Mouse (Mus musculus) monocyte, adult 2 months (primary cell): ENCODE results near the gene Fzd5.

ENCODE experiments used
- DNase-seq, 2 experiments: peaks; one replicate each; pipeline ENCODE4 v3.0.0; 2022; ENCODE audit warnings: low spot score in 2 of 2, low read depth in 1 of 2

Gene Fzd5

GRCm38 (mm10) chr1:64737502-64738179 is at the start of gene Fzd5:
TSS of gene Fzd5 (minus strand) at chr1:64737751.
- peak; percentile 48 to 73 for DNase-seq

GRCm38 (mm10) chr1:64779863-64780262 is 42.3 kb upstream of the Fzd5 start:
- DNase-seq, result no peak

GRCm38 (mm10) chr1:64779415-64779814 is 41.9 kb upstream of the Fzd5 start:
- no peak for DNase-seq

- no peak for DNase-seq
Measured at GRCm38 (mm10) chr1:64773305-64773704, 35.8 kb upstream of the Fzd5 start.

GRCm38 (mm10) chr1:64770169-64770568 is 32.6 kb upstream of the Fzd5 start:
- DNase-seq, result no peak

- DNase-seq, result no peak
Measured at GRCm38 (mm10) chr1:64761646-64762045, 24.1 kb upstream of the Fzd5 start.

GRCm38 (mm10) chr1:64757766-64758165 is 20.2 kb upstream of the Fzd5 start:
- DNase-seq, result no peak

GRCm38 (mm10) chr1:64757254-64757653 is 19.7 kb upstream of the Fzd5 start:
- no peak for DNase-seq

- no peak for DNase-seq
Measured at GRCm38 (mm10) chr1:64756640-64757030, 19.1 kb upstream of the Fzd5 start.

GRCm38 (mm10) chr1:64755971-64756639 is 18.6 kb upstream of the Fzd5 start:
- DNase-seq, result no peak

- no peak for DNase-seq
Measured at GRCm38 (mm10) chr1:64754658-64755057, 17.1 kb upstream of the Fzd5 start.

GRCm38 (mm10) chr1:64753668-64754067 is 16.1 kb upstream of the Fzd5 start:
- DNase-seq, result no peak

- no peak for DNase-seq
Measured at GRCm38 (mm10) chr1:64753109-64753508, 15.6 kb upstream of the Fzd5 start.

- DNase-seq, result no peak
Measured at GRCm38 (mm10) chr1:64744616-64745015, 7.1 kb upstream of the Fzd5 start.

- DNase-seq, result no peak
Measured at GRCm38 (mm10) chr1:64742741-64743408, 5.3 kb upstream of the Fzd5 start.

- no peak for DNase-seq
Measured at GRCm38 (mm10) chr1:64738661-64739082, 1.1 kb upstream of the Fzd5 start.

GRCm38 (mm10) chr1:64738180-64738555 is 617 bp upstream of the Fzd5 start:
- peak in 1 of 2 experiments; percentile 7 for DNase-seq

- no peak for DNase-seq
Measured at GRCm38 (mm10) chr1:64736681-64737501, 660 bp downstream of the Fzd5 start.

GRCm38 (mm10) chr1:64735781-64736680 is 1.5 kb downstream of the Fzd5 start:
- peak in 1 of 2 experiments; percentile 15 for DNase-seq
